Mouse (Mus musculus) liver, postnatal 0 days (tissue): ENCODE measurements around the gene Lim2. TPM values are rescaled to one million over a fixed set of nuclear protein-coding genes. Genes with fewer than 3 reads are reported as not detected.
A peak's percentile ranks its signal among the peaks of the same experiment; 100 is the strongest.

Experiments used
- ATAC-seq: fragments of 200-750 bp; cut with Nextera tagmentation; 2 replicates; pipeline ENCODE4 v1.8.0; 2017; ENCODE audit warnings: mild to moderate bottlenecking, moderate library complexity
- DNase-seq: peaks from one replicate; pipeline ENCODE4 v3.0.0-alpha.2; 2016
- H3K27ac ChIP-seq: fragments of 300-500 bp; sonication (generic); 2 replicates; pipeline ENCODE4 v1.5.1; 2014; ENCODE audit warnings: antibody characterized with exemption, moderate library complexity, mild to moderate bottlenecking, low read depth
- H3K27me3 ChIP-seq: fragments of 300-500 bp; sonication (generic); 2 replicates; pipeline ENCODE4 v1.6.1; 2014; ENCODE audit warnings: low read length, control low read depth, mixed read lengths; ENCODE audit not compliant: insufficient read depth
- H3K36me3 ChIP-seq: fragments of 300-500 bp; sonication (generic); replicated peaks from 2 replicates; pipeline ENCODE4 v1.6.1; 2014; ENCODE audit warnings: mild to moderate bottlenecking, control low read depth, low read length, moderate library complexity, mixed read lengths; ENCODE audit not compliant: insufficient read depth
- H3K4me1 ChIP-seq: fragments of 300-500 bp; sonication (generic); 2 replicates; pipeline ENCODE4 v1.6.1; 2014; ENCODE audit warnings: antibody characterized with exemption, mild to moderate bottlenecking, control low read depth; ENCODE audit not compliant: insufficient read depth
- H3K4me2 ChIP-seq: fragments of 300-500 bp; sonication (generic); 2 replicates; pipeline ENCODE4 v1.6.1; 2014; ENCODE audit warnings: low read depth, mild to moderate bottlenecking, low read length, moderate library complexity, mixed read lengths
- H3K4me3 ChIP-seq: fragments of 300-500 bp; sonication (generic); 2 replicates; pipeline ENCODE4 v1.5.1; 2014; ENCODE audit warnings: low read depth, low read length
- H3K9ac ChIP-seq: fragments of 300-500 bp; sonication (generic); replicated peaks from 2 replicates; pipeline ENCODE4 v1.6.1; 2014; ENCODE audit warnings: mild to moderate bottlenecking, moderate library complexity
- H3K9me3 ChIP-seq: fragments of 300-500 bp; sonication (generic); 2 replicates; pipeline ENCODE4 v1.6.1; 2016; ENCODE audit warnings: mild to moderate bottlenecking, control low read depth, low read length, mixed read lengths
- CTCF ChIP-seq: sonication (generic); IDR thresholded peaks from 2 replicates; pipeline ENCODE4 v1.5.1; 2016; ENCODE audit warnings: antibody characterized with exemption, low read depth
- EP300 ChIP-seq: IDR thresholded peaks from 2 replicates; pipeline ENCODE4 v1.6.1; 2016; ENCODE audit warnings: antibody characterized with exemption, low read depth, mild to moderate bottlenecking
- WGBS: fragments of 180-500 bp; shearing (Covaris S2); extraction: QIAGEN DNeasy Blood & Tissue Kit; methylation state at CpG from one replicate; pipeline ENCODE4 v1.1.7; 2014; ENCODE audit not compliant: insufficient replicate concordance; 5-methylcytosine and 5-hydroxymethylcytosine counted together
- polyA plus RNA-seq: library from polyadenylated mRNA; unstranded; fragments of >200 nt; fragmentation: Nextera tagmentation; extraction: Ambion mirVana; gene quantifications from 2 replicates; pipeline ENCODE4 v1.2.1, GENCODE M21; 2015

The Lim2 gene
- polyA plus RNA-seq, 1 experiment from 2014 or later, result not detected

GRCm38 (mm10) chr7:43429500-43429899 is 2.0 kb downstream of the Lim2 start:
- Histone ChIP-seq H3K9me3 (no peaks in the 10 kb centered on the region; the same call in 1 of the 2 replicates), H3K4me3 (no peak overlapping the region), H3K27me3 (no peaks in the 10 kb centered on the region), H3K4me1 (no peaks in the 10 kb centered on the region), H3K36me3 (no peaks in the 10 kb centered on the region), H3K27ac (no peak overlapping the region), H3K4me2 (no peak overlapping the region), H3K9ac (no peak overlapping the region)
- WGBS, result 41% methylated on average over 4 of the region's 4 CpGs
- ATAC-seq (no peak), DNase-seq (no peak)
- TF ChIP-seq CTCF, result no peak
- no peak for TF ChIP-seq EP300

DNA sequence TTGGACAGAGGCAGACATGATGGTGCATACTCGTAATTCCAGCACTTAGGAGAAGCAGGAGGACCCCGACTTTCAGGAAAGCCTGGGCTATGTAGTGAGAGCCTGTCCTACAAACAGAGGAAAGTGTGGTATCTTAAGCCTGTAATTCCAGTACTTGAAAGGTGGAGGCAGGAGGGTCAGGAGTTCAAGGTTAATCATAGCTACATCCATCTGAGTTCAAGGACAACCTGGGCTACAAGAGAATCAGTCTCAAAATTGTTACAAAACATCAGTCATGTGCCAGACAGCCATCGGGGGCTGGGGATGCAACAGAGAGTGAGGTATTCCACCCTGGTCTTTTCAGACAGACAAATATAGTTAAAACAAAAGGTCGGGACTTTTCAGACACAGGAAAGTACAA is 5.4 kb downstream of the Lim2 start:
- H3K4me3 ChIP-seq, result no peak overlapping the region
- no peaks in the 10 kb centered on the region; the same call in 1 of the 2 replicates for H3K9me3 ChIP-seq
- ATAC-seq (no peak), DNase-seq (no peak)
- no peaks in the 10 kb centered on the region for H3K36me3 ChIP-seq
- no peak overlapping the region for H3K27ac ChIP-seq
- WGBS, result 61% methylated on average over 4 of the region's 4 CpGs
- no peaks in the 10 kb centered on the region for H3K4me1 ChIP-seq
- no peak overlapping the region for H3K9ac ChIP-seq
- TF ChIP-seq EP300 (no peak), CTCF (no peak)
- no peak overlapping the region for H3K4me2 ChIP-seq
- no peaks in the 10 kb centered on the region for H3K27me3 ChIP-seq

- Histone ChIP-seq H3K9ac (no peak overlapping the region), H3K27ac (no peak overlapping the region), H3K4me1 (peaks cover 3% of the 10 kb centered on the region; the same call in 1 of the 2 replicates), H3K4me2 (no peak overlapping the region), H3K9me3 (no peaks in the 10 kb centered on the region; the same call in 1 of the 2 replicates), H3K27me3 (no peaks in the 10 kb centered on the region), H3K4me3 (no peak overlapping the region), H3K36me3 (no peaks in the 10 kb centered on the region)
- 81% methylated on average over 5 of the region's 5 CpGs for WGBS
- no peak for ATAC-seq
- no peak for DNase-seq
- TF ChIP-seq CTCF, result no peak
- TF ChIP-seq EP300, result no peak
Measured at GRCm38 (mm10) chr7:43434676-43435075, 7.2 kb downstream of the Lim2 start.

- peaks cover 20% of the 10 kb centered on the region for H3K4me1 ChIP-seq
- WGBS, result 49% methylated on average over 10 of the region's 10 CpGs
- no peak within 1 kb of the TSS for H3K4me3 ChIP-seq
- no peaks in the 10 kb centered on the region for H3K36me3 ChIP-seq
- no peak within 1 kb of the TSS for H3K4me2 ChIP-seq
- TF ChIP-seq EP300 (no peak), CTCF (no peak)
- no peaks in the 10 kb centered on the region for H3K27me3 ChIP-seq
- no peak for DNase-seq
- no peaks in the 10 kb centered on the region; the same call in 1 of the 2 replicates for H3K9me3 ChIP-seq
- no peak for ATAC-seq
- H3K27ac ChIP-seq, result no peak within 1 kb of the TSS
- H3K9ac ChIP-seq, result no peak within 1 kb of the TSS
Measured at GRCm38 (mm10) chr7:43436341-43437255, 9.1 kb downstream of the Lim2 start, which contains the start of gene Nkg7. Nkg7 (plus strand) TSS chr7:43437073.

DNA sequence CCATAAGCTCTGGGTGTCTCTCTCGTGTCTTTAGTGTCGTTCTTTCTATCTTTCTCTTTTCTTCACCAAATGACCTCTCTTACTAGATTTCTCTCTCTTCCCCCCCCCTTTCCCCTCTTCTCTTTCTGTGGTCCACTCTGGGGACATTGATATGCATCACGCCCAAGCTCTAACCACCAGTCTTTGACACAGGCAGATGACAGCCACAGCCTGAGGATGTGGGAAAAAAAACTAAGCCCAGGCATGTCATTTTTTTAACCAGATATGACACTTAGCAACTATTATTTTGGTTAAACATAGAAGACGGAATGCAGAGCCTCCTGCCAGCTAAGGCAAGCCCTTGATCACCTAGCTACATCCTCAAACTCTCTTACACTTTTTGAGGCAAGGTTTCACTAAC is 11.1 kb downstream of the Lim2 start:
- no peak overlapping the region for H3K9ac ChIP-seq
- no peaks in the 10 kb centered on the region for H3K36me3 ChIP-seq
- no peak overlapping the region for H3K4me2 ChIP-seq
- DNase-seq (no peak), ATAC-seq (no peak)
- H3K27ac ChIP-seq, result no peak overlapping the region
- H3K9me3 ChIP-seq, result no peaks in the 10 kb centered on the region
- TF ChIP-seq CTCF, result no peak
- TF ChIP-seq EP300, result no peak
- WGBS, result 47% methylated on average over 4 of the region's 4 CpGs
- H3K4me1 ChIP-seq, result peaks cover 37% of the 10 kb centered on the region
- H3K4me3 ChIP-seq, result no peak overlapping the region
- no peaks in the 10 kb centered on the region for H3K27me3 ChIP-seq

DNA sequence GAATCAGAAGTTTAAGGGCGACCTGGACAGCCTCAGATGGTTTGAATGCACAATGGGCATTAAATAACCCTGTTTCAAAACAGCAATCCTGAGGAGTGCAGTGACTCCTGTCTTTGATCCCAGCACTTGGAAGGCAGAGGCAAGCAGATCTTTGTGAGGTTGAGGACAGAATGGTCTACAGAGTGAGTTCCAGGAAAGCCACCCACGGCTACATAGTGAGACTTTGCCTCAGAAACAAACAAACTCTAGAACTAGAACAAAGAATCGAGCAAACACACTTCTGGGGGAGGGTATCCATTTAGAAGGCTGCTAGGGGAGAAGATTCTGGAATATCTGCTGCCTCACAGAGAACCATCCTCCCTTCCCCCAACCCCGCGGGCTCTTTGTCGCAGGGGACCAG is 13.0 kb downstream of the Lim2 start, which contains the start of gene Cldnd2:
Cldnd2 (plus strand) TSS at position 301 of the 400 bp plus-strand sequence.
- Histone ChIP-seq H3K9me3 (no peaks in the 10 kb centered on the region), H3K36me3 (no peaks in the 10 kb centered on the region), H3K9ac (no peak within 1 kb of the TSS; the same call in 1 of the 2 replicates), H3K4me3 (no peak within 1 kb of the TSS), H3K4me1 (peaks cover 47% of the 10 kb centered on the region), H3K27me3 (no peaks in the 10 kb centered on the region), H3K4me2 (peak within 1 kb of the TSS; percentile 26; the same call in 1 of the 2 replicates), H3K27ac (peak within 1 kb of the TSS; percentile 18; the same call in 1 of the 2 replicates)
- ATAC-seq (no peak), DNase-seq (no peak)
- TF ChIP-seq EP300, result no peak
- no peak for TF ChIP-seq CTCF
- 65% methylated on average over 6 of the region's 6 CpGs for WGBS
